Mouse (Mus musculus) ES-E14 (cell line): ENCODE results near the gene Fbxl17.

Experiments used
- HCFC1 ChIP-seq: IDR thresholded peaks from 2 replicates; pipeline ENCODE4 v1.6.1; 2012; ENCODE audit warnings: low read length, inconsistent platforms, borderline replicate concordance; ENCODE audit not compliant: insufficient read depth
- ZNF384 ChIP-seq: IDR thresholded peaks from 2 replicates; pipeline ENCODE4 v1.6.1; 2012; ENCODE audit warnings: low read depth, low read length, inconsistent platforms

GRCm38 (mm10) chr17:63161953-63162352, 337.9 kb downstream of the Fbxl17 start:
- TF ChIP-seq HCFC1 (no peak), ZNF384 (no peak)
